Mouse (Mus musculus): ENCODE results near the gene Nae1. TPM values are rescaled to one million over a fixed set of nuclear protein-coding genes. Genes with fewer than 3 reads are reported as not detected.

Nae1 gene
- polyA plus RNA-seq, 1 experiment from 2014 or later: 114 TPM

GRCm38 (mm10) chr8:104542160-104542559 lies 7.7 kb upstream of the Nae1 start:
- ATAC-seq (ENCODE audit: low FRiP score): no peak
- H3K9ac ChIP-seq: no peak overlapping the region
- WGBS: 11% methylated on average over 11 of the region's 11 CpGs
- no peaks in the 10 kb centered on the region for H3K36me3 ChIP-seq
- no peak overlapping the region for H3K27ac ChIP-seq
- H3K9me3 ChIP-seq (replicated peaks): no peaks in the 10 kb centered on the region
- H3K4me2 ChIP-seq (replicated peaks): no peak overlapping the region
- H3K4me3 ChIP-seq: no peak overlapping the region
- H3K27me3 ChIP-seq: peaks cover 66% of the 10 kb centered on the region
- H3K4me1 ChIP-seq: peaks cover 17% of the 10 kb centered on the region

GRCm38 (mm10) chr8:104541515-104541880 lies 7.1 kb upstream of the Nae1 start:
- no peak overlapping the region for H3K27ac ChIP-seq

GRCm38 (mm10) chr8:104540710-104541514 lies 6.5 kb upstream of the Nae1 start:
- Histone ChIP-seq H3K4me1 (peaks cover 17% of the 10 kb centered on the region), H3K9ac (peak overlapping the region; percentile 62), H3K4me2 (replicated peaks) (peak overlapping the region; percentile 98), H3K27ac (no peak overlapping the region), H3K9me3 (replicated peaks) (no peaks in the 10 kb centered on the region), H3K4me3 (peak overlapping the region; percentile 51), H3K27me3 (peaks cover 66% of the 10 kb centered on the region), H3K36me3 (no peaks in the 10 kb centered on the region)
- peak; percentile 65 for ATAC-seq (ENCODE audit: low FRiP score)
- WGBS: under 1% methylated on average over 68 of the region's 76 CpGs

More at GRCm38 (mm10) chr8:104541515-104541880, 7.1 kb upstream of the Nae1 start:
- Histone ChIP-seq H3K36me3 (no peaks in the 10 kb centered on the region), H3K4me3 (peak overlapping the region; percentile 51), H3K27me3 (peaks cover 66% of the 10 kb centered on the region), H3K9ac (peak overlapping the region; percentile 62; the same call in 1 of the 2 replicates), H3K9me3 (replicated peaks) (no peaks in the 10 kb centered on the region), H3K4me2 (replicated peaks) (peak overlapping the region; percentile 98), H3K4me1 (peaks cover 17% of the 10 kb centered on the region)
- 11% methylated on average over 8 of the region's 8 CpGs for WGBS
- no peak for ATAC-seq (ENCODE audit: low FRiP score)

GRCm38 (mm10) chr8:104540238-104540637 lies 5.8 kb upstream of the Nae1 start:
- peaks cover 66% of the 10 kb centered on the region for H3K27me3 ChIP-seq
- 33% methylated on average over 7 of the region's 7 CpGs for WGBS

GRCm38 (mm10) chr8:104539566-104539965 lies 5.1 kb upstream of the Nae1 start:
- Histone ChIP-seq H3K4me3 (no peak overlapping the region), H3K27me3 (peaks cover 66% of the 10 kb centered on the region), H3K36me3 (no peaks in the 10 kb centered on the region), H3K9ac (no peak overlapping the region), H3K27ac (no peak overlapping the region), H3K9me3 (replicated peaks) (no peaks in the 10 kb centered on the region), H3K4me1 (peaks cover 25% of the 10 kb centered on the region), H3K4me2 (replicated peaks) (no peak overlapping the region)
- no peak for ATAC-seq (ENCODE audit: low FRiP score)
- WGBS: 87% methylated on average over 2 of the region's 2 CpGs

More at GRCm38 (mm10) chr8:104540238-104540637, 5.8 kb upstream of the Nae1 start:
- ATAC-seq (ENCODE audit: low FRiP score): no peak
- H3K4me3 ChIP-seq: peak overlapping the region; percentile 51
- peak overlapping the region; percentile 98 for H3K4me2 ChIP-seq (replicated peaks)
- H3K4me1 ChIP-seq: peaks cover 21% of the 10 kb centered on the region
- H3K27ac ChIP-seq: no peak overlapping the region
- peak overlapping the region; percentile 62; the same call in 1 of the 2 replicates for H3K9ac ChIP-seq
- no peaks in the 10 kb centered on the region for H3K36me3 ChIP-seq
- no peaks in the 10 kb centered on the region for H3K9me3 ChIP-seq (replicated peaks)

- Histone ChIP-seq H3K36me3 (no peaks in the 10 kb centered on the region), H3K27ac (no peak overlapping the region), H3K4me2 (replicated peaks) (no peak overlapping the region), H3K4me1 (peaks cover 25% of the 10 kb centered on the region), H3K9ac (no peak overlapping the region), H3K4me3 (no peak overlapping the region), H3K27me3 (peaks cover 60% of the 10 kb centered on the region), H3K9me3 (replicated peaks) (no peaks in the 10 kb centered on the region)
- no peak for ATAC-seq (ENCODE audit: low FRiP score)
- 86% methylated on average over 4 of the region's 4 CpGs for WGBS
Measured at GRCm38 (mm10) chr8:104538896-104539295, 4.5 kb upstream of the Nae1 start.

GRCm38 (mm10) chr8:104536028-104536427 lies 1.6 kb upstream of the Nae1 start:
- Histone ChIP-seq H3K27ac (no peak overlapping the region), H3K4me1 (peaks cover 27% of the 10 kb centered on the region), H3K36me3 (0 out of 2 replicates have a peak, but pooled peaks cover 3% of the 10 kb centered on the region), H3K4me3 (no peak overlapping the region), H3K9ac (no peak overlapping the region), H3K4me2 (replicated peaks) (peak overlapping the region; percentile 57; the same call in 1 of the 2 replicates), H3K27me3 (peaks cover 31% of the 10 kb centered on the region), H3K9me3 (replicated peaks) (no peaks in the 10 kb centered on the region)
- 81% methylated on average over 4 of the region's 4 CpGs for WGBS
- no peak for ATAC-seq (ENCODE audit: low FRiP score)

- peaks cover 25% of the 10 kb centered on the region for H3K27me3 ChIP-seq
- H3K36me3 ChIP-seq: 0 out of 2 replicates have a peak, but pooled peaks cover 3% of the 10 kb centered on the region
- 0 out of 2 replicates have a peak overlapping the region, but pooled peaks have one; percentile 87 for H3K4me3 ChIP-seq
Measured at GRCm38 (mm10) chr8:104535378-104535777, 941 bp upstream of the Nae1 start.

GRCm38 (mm10) chr8:104534779-104535141 lies 323 bp upstream of the Nae1 start:
- no peak overlapping the region for H3K27ac ChIP-seq
- ATAC-seq (ENCODE audit: low FRiP score): peak; percentile 75; the same call in 1 of the 2 replicates
- peak overlapping the region; percentile 87 for H3K4me3 ChIP-seq
- H3K4me1 ChIP-seq: peaks cover 21% of the 10 kb centered on the region
- peaks cover 19% of the 10 kb centered on the region for H3K27me3 ChIP-seq
- 13% methylated on average over 9 of the region's 9 CpGs for WGBS
- H3K9me3 ChIP-seq (replicated peaks): no peaks in the 10 kb centered on the region
- H3K4me2 ChIP-seq (replicated peaks): peak overlapping the region; percentile 57
- peak overlapping the region; percentile 94; the same call in 1 of the 2 replicates for H3K9ac ChIP-seq
- peaks cover 9% of the 10 kb centered on the region for H3K36me3 ChIP-seq

More at GRCm38 (mm10) chr8:104535378-104535777, 941 bp upstream of the Nae1 start:
- no peak for ATAC-seq (ENCODE audit: low FRiP score)
- Histone ChIP-seq H3K9ac (no peak overlapping the region), H3K27ac (no peak overlapping the region), H3K9me3 (replicated peaks) (no peaks in the 10 kb centered on the region), H3K4me2 (replicated peaks) (peak overlapping the region; percentile 57; the same call in 1 of the 2 replicates), H3K4me1 (peaks cover 21% of the 10 kb centered on the region)
- 40% methylated on average over 7 of the region's 7 CpGs for WGBS

GRCm38 (mm10) chr8:104533551-104533950 lies 886 bp downstream of the Nae1 start:
- H3K36me3 ChIP-seq: peaks cover 14% of the 10 kb centered on the region
- H3K9ac ChIP-seq: peak overlapping the region; percentile 94
- peaks cover 21% of the 10 kb centered on the region for H3K4me1 ChIP-seq
- no peak overlapping the region for H3K27ac ChIP-seq
- peak; percentile 8; the same call in 1 of the 2 replicates for ATAC-seq (ENCODE audit: low FRiP score)
- H3K4me3 ChIP-seq: peak overlapping the region; percentile 87
- peak overlapping the region; percentile 57 for H3K4me2 ChIP-seq (replicated peaks)
- H3K9me3 ChIP-seq (replicated peaks): no peaks in the 10 kb centered on the region
- WGBS: 22% methylated on average over 7 of the region's 7 CpGs
- peaks cover 7% of the 10 kb centered on the region; the same call in 1 of the 2 replicates for H3K27me3 ChIP-seq

- Histone ChIP-seq H3K4me2 (replicated peaks) (no peak overlapping the region), H3K4me1 (peaks cover 13% of the 10 kb centered on the region), H3K27me3 (no peaks in the 10 kb centered on the region), H3K9me3 (replicated peaks) (no peaks in the 10 kb centered on the region), H3K4me3 (no peak overlapping the region), H3K27ac (no peak overlapping the region), H3K9ac (no peak overlapping the region), H3K36me3 (peaks cover 24% of the 10 kb centered on the region)
- 88% methylated on average over 6 of the region's 6 CpGs for WGBS
- no peak for ATAC-seq (ENCODE audit: low FRiP score)
Measured at GRCm38 (mm10) chr8:104529671-104530070, 4.8 kb downstream of the Nae1 start.

- Histone ChIP-seq H3K4me2 (replicated peaks) (no peak overlapping the region), H3K4me1 (no peaks in the 10 kb centered on the region), H3K36me3 (peaks cover 50% of the 10 kb centered on the region), H3K27ac (no peak overlapping the region), H3K9me3 (replicated peaks) (no peaks in the 10 kb centered on the region), H3K9ac (no peak overlapping the region), H3K27me3 (no peaks in the 10 kb centered on the region), H3K4me3 (no peak overlapping the region)
- 84% methylated on average over 5 of the region's 5 CpGs for WGBS
- no peak for ATAC-seq (ENCODE audit: low FRiP score)
Measured at GRCm38 (mm10) chr8:104517872-104518271, 16.6 kb downstream of the Nae1 start.
